Mouse (Mus musculus) forebrain, embryonic 10.5 days (tissue): ENCODE measurements at regions not wholly inside any gene's neighbourhood (a gene's known extent, or its start where the extent isn't known, plus 50 kb on each side); places are given as distances from the start of the nearest gene placed in this dataset.

Experiments
- DNase-seq: peaks from one replicate; pipeline ENCODE4 v3.0.0-alpha.2; 2017; ENCODE audit warnings: low spot score; ENCODE audit errors: extremely low spot score
- H3K27ac ChIP-seq: fragments of 300-500 bp; sonication (generic); 2 replicates; pipeline ENCODE4 v1.5.1; 2016; ENCODE audit warnings: mild to moderate bottlenecking
- H3K27me3 ChIP-seq: fragments of 300-500 bp; sonication (generic); 2 replicates; pipeline ENCODE4 v1.6.1; 2016; ENCODE audit warnings: mild to moderate bottlenecking; ENCODE audit not compliant: poor library complexity, severe bottlenecking
- H3K36me3 ChIP-seq: fragments of 300-500 bp; sonication (generic); replicated peaks from 2 replicates; pipeline ENCODE4 v1.6.1; 2016; ENCODE audit warnings: mild to moderate bottlenecking, moderate library complexity
- H3K4me1 ChIP-seq: fragments of 300-500 bp; sonication (generic); 2 replicates; pipeline ENCODE4 v1.6.1; 2016
- H3K4me3 ChIP-seq: fragments of 300-500 bp; sonication (generic); 2 replicates; pipeline ENCODE4 v1.5.1; 2016; ENCODE audit warnings: mild to moderate bottlenecking, moderate library complexity
- H3K9me3 ChIP-seq: fragments of 300-500 bp; sonication (generic); 2 replicates; pipeline ENCODE4 v1.6.1; 2016; ENCODE audit warnings: mild to moderate bottlenecking, moderate library complexity
- WGBS: fragments of 180-500 bp; shearing (Covaris S2); methylation state at CpG from one replicate; pipeline ENCODE4 v1.1.7; 2016; 5-methylcytosine and 5-hydroxymethylcytosine counted together

GRCm38 (mm10) chr5:27963765-27964164, 107.4 kb upstream of the Insig1 start:
- H3K4me1 ChIP-seq = no peaks in the 10 kb centered on the region
- 83% methylated on average over 1 of the region's 1 CpGs for WGBS
- H3K4me3 ChIP-seq = no peak overlapping the region
- H3K36me3 ChIP-seq = no peaks in the 10 kb centered on the region
- H3K27ac ChIP-seq = no peak overlapping the region
- DNase-seq = no peak
- no peaks in the 10 kb centered on the region for H3K9me3 ChIP-seq
- no peaks in the 10 kb centered on the region for H3K27me3 ChIP-seq

DNA sequence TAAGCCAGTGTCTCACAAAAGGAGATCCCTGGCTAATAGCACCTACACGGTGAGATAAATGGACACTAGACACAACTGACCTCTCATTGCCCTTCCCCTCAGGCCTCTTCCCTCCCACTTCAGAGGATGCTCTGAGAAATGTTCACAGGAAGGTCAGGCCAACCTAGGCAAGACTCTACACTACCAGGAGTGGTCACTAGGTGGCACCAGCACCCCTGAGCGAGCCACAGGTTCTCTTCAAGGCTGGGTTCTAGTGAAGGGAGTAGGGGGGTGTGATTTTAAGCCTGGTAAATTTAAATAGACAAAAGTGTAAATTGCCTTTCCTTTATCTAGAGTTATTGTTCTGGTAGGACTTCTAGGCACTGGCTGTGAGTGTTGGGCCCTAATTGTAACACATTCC, 76.0 kb upstream of the Insig1 start:
- Histone ChIP-seq H3K27ac (no peak overlapping the region), H3K4me1 (no peaks in the 10 kb centered on the region), H3K36me3 (no peaks in the 10 kb centered on the region), H3K4me3 (no peak overlapping the region), H3K27me3 (no peaks in the 10 kb centered on the region), H3K9me3 (no peaks in the 10 kb centered on the region)
- WGBS = 18% methylated on average over 2 of the region's 2 CpGs
- DNase-seq = peak; percentile 60

DNA sequence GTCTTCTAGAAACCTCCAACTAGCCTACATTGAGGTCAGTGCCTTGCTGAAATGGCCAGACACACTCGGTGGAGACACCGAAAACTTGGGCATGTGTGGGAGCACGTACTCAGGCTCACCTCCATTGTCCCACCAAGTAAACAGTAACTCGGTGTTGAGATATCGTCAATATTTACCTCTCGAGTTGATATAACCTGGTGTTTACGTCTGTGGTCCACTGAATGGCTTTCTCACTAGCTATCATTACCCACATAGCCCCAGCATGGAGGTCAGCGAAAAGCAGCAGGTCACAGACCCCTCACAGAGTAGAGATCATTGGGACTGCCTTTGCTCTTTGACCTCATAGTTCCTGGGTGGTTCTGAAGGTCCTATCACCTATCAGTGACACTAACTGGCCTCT, 73.4 kb upstream of the Insig1 start:
- no peaks in the 10 kb centered on the region for H3K36me3 ChIP-seq
- 92% methylated on average over 8 of the region's 8 CpGs for WGBS

DNA sequence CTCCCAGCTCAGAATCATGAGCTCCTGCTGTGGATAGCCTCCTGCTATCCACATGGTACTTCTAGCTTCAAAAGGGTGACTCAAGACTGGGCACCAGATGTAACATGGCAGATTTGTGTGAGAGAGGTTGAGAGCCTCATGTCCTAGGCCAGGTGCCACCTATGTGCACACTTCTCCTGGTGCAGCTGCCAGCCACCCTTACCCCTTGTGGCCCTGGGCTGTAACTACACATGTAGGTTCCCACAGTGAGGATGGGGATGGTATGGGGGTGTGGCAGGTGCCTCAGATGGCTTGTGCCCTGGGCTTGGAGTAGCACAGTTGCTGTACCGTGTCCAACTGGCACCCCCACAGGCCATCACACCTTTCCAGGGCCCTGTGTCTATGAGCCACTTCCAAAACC, 68.2 kb upstream of the Insig1 start:
- no peaks in the 10 kb centered on the region for H3K27me3 ChIP-seq
- no peak overlapping the region for H3K4me3 ChIP-seq
- H3K27ac ChIP-seq = no peak overlapping the region
- DNase-seq = no peak
- no peaks in the 10 kb centered on the region for H3K36me3 ChIP-seq
- no peaks in the 10 kb centered on the region for H3K4me1 ChIP-seq
- WGBS = 78% methylated on average over 1 of the region's 1 CpGs
- H3K9me3 ChIP-seq = no peaks in the 10 kb centered on the region

More for the DNA sequence above, 73.4 kb upstream of the Insig1 start:
- no peaks in the 10 kb centered on the region for H3K27me3 ChIP-seq
- H3K4me3 ChIP-seq = no peak overlapping the region
- DNase-seq = no peak
- H3K27ac ChIP-seq = no peak overlapping the region
- H3K4me1 ChIP-seq = no peaks in the 10 kb centered on the region
- no peaks in the 10 kb centered on the region for H3K9me3 ChIP-seq

GRCm38 (mm10) chr5:28003756-28004486, 67.2 kb upstream of the Insig1 start:
- Histone ChIP-seq H3K27ac (no peak overlapping the region), H3K27me3 (no peaks in the 10 kb centered on the region), H3K9me3 (no peaks in the 10 kb centered on the region), H3K36me3 (no peaks in the 10 kb centered on the region), H3K4me3 (no peak overlapping the region), H3K4me1 (no peaks in the 10 kb centered on the region)
- WGBS = 82% methylated on average over 6 of the region's 6 CpGs
- DNase-seq = no peak

- no peaks in the 10 kb centered on the region for H3K36me3 ChIP-seq
- no peaks in the 10 kb centered on the region for H3K4me1 ChIP-seq
- no peak for DNase-seq
- no peaks in the 10 kb centered on the region for H3K9me3 ChIP-seq
- no peak overlapping the region for H3K4me3 ChIP-seq
- no peak overlapping the region for H3K27ac ChIP-seq
- H3K27me3 ChIP-seq = no peaks in the 10 kb centered on the region
Measured at GRCm38 (mm10) chr5:28004487-28004827, 66.7 kb upstream of the Insig1 start.

GRCm38 (mm10) chr5:28009386-28009785, 61.8 kb upstream of the Insig1 start:
- Histone ChIP-seq H3K27ac (no peak overlapping the region), H3K36me3 (no peaks in the 10 kb centered on the region), H3K4me3 (no peak overlapping the region), H3K4me1 (no peaks in the 10 kb centered on the region), H3K27me3 (no peaks in the 10 kb centered on the region), H3K9me3 (no peaks in the 10 kb centered on the region)
- DNase-seq = no peak
- WGBS = 88% methylated on average over 4 of the region's 4 CpGs

- 91% methylated on average over 2 of the region's 2 CpGs for WGBS
- Histone ChIP-seq H3K36me3 (no peaks in the 10 kb centered on the region), H3K27me3 (no peaks in the 10 kb centered on the region), H3K4me1 (no peaks in the 10 kb centered on the region), H3K9me3 (no peaks in the 10 kb centered on the region), H3K27ac (no peak overlapping the region), H3K4me3 (no peak overlapping the region)
- no peak for DNase-seq
Measured at GRCm38 (mm10) chr5:28009871-28010270, 61.3 kb upstream of the Insig1 start.

DNA sequence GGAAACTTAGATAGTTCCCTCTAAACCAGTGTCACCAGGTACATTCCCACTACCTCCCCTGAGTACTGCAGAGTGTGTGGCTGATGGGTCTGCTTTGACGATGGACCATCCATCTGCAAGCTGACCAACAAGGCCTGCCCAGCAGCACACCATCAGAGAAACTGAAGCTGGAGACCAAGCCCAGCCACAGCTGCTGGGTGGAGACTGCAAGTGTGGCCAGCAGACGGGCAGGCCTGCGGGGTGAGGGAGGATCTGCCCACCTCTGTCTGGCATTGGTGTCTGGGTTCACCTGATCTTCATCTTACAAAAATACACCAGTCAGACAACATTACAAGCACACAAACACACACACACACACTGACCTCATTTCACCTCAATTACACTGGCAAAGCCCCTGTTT, 60.6 kb upstream of the Insig1 start:
- WGBS = 82% methylated on average over 3 of the region's 3 CpGs
- H3K36me3 ChIP-seq = no peaks in the 10 kb centered on the region

DNA sequence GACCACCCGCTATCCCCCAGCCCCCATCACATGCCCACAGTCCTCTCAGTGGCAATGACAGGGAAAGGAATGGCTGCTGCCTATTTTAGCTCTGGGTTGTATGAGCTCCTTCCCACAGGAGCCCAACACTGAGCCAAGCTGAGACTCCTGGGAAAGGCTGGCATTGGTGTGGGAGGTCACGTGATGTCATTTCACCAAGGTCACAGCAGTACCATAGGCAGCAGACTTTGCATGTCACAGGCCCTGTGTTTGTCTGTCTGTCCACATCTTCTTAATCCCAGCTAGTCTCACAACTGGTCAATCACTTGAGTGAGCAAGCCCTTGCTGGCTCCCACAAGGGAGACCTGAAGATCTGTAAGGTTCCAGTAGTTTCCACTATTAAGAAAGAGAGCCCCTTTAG, 58.7 kb upstream of the Insig1 start:
- H3K27ac ChIP-seq = no peak overlapping the region
- 93% methylated on average over 2 of the region's 2 CpGs for WGBS
- no peak for DNase-seq
- no peaks in the 10 kb centered on the region for H3K36me3 ChIP-seq
- H3K4me1 ChIP-seq = no peaks in the 10 kb centered on the region
- H3K9me3 ChIP-seq = no peaks in the 10 kb centered on the region
- no peaks in the 10 kb centered on the region for H3K27me3 ChIP-seq
- no peak overlapping the region for H3K4me3 ChIP-seq

More for the DNA sequence above, 60.6 kb upstream of the Insig1 start:
- no peak overlapping the region for H3K27ac ChIP-seq
- H3K27me3 ChIP-seq = no peaks in the 10 kb centered on the region
- DNase-seq = no peak
- no peaks in the 10 kb centered on the region for H3K4me1 ChIP-seq
- H3K9me3 ChIP-seq = no peaks in the 10 kb centered on the region
- no peak overlapping the region for H3K4me3 ChIP-seq

- no peaks in the 10 kb centered on the region for H3K36me3 ChIP-seq
- H3K4me1 ChIP-seq = no peaks in the 10 kb centered on the region
- H3K27ac ChIP-seq = no peak overlapping the region
- H3K4me3 ChIP-seq = no peak overlapping the region
- no peak for DNase-seq
- whole genome bisulfite sequencing = 71% methylated on average over 6 of the region's 6 CpGs
- H3K27me3 ChIP-seq = no peaks in the 10 kb centered on the region
- H3K9me3 ChIP-seq = no peaks in the 10 kb centered on the region
Measured at GRCm38 (mm10) chr5:28013619-28014273, 57.4 kb upstream of the Insig1 start.

DNA sequence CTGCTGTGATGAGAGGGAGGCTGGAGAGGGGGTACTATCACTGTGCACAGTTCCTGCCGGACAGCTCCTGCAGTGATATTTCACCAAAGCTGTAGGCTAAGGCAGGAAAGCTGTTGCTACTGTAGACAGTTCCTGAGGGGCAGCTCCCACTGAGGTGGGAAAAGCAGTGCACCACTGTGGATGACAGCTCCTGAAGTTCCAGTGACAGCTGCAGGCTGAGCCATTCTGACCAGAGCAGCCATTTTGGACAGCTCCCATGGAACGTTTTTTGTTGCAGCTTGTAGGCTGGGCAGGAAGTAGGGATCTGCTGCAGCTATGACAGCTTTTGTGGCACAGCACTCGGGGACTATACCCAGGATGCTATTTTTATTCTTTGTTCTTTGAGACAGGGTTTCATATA, 51.3 kb upstream of the Insig1 start:
- Histone ChIP-seq H3K4me1 (no peaks in the 10 kb centered on the region), H3K27me3 (no peaks in the 10 kb centered on the region), H3K36me3 (no peaks in the 10 kb centered on the region), H3K9me3 (0 out of 2 replicates have a peak, but pooled peaks cover 1% of the 10 kb centered on the region), H3K4me3 (no peak overlapping the region), H3K27ac (no peak overlapping the region)
- DNase-seq = no peak
- WGBS = 69% methylated on average over 3 of the region's 3 CpGs
